Mouse (Mus musculus): ENCODE data around the gene Wnt2b. TPM values are rescaled to one million over a fixed set of nuclear protein-coding genes. Genes with fewer than 3 reads are reported as not detected.

Gene Wnt2b
- polyA plus RNA-seq (2012; ENCODE audit: insufficient read depth, insufficient read length, low replicate concordance, missing spikeins): not detected in 2 replicates

- peak within 1 kb of the TSS; percentile 40 for H3K4me3 ChIP-seq (ENCODE audit: insufficient read depth, low read depth, low read length)
- H3K27ac ChIP-seq (ENCODE audit: insufficient read depth, low read depth, low read length): no peak within 1 kb of the TSS
- TF ChIP-seq POLR2A (IDR thresholded peaks at IDR 0.05; ENCODE audit: insufficient read depth, low read depth, low read length) (no peak), CTCF (IDR thresholded peaks at IDR 0.05; ENCODE audit: insufficient read depth, low read depth, low read length) (no peak)
- peaks cover 14% of the 10 kb centered on the region for H3K4me1 ChIP-seq (ENCODE audit: control insufficient read depth, insufficient read depth, low read length)
- WGBS: under 1% methylated on average over 85 of the region's 87 CpGs
These were observed at the start of gene Wnt2b for GRCm38 (mm10) chr3:104961066-104962059. Gene Wnt2b (minus strand): TSS chr3:104961921.

- no peak overlapping the region for H3K4me3 ChIP-seq (ENCODE audit: insufficient read depth, low read depth, low read length)
- 92% methylated on average over 11 of the region's 11 CpGs for WGBS
- H3K27ac ChIP-seq (ENCODE audit: insufficient read depth, low read depth, low read length): no peak overlapping the region
- peaks cover under 1% of the 10 kb centered on the region; the same call in 1 of the 2 replicates for H3K4me1 ChIP-seq (ENCODE audit: control insufficient read depth, insufficient read depth, low read length)
- no peak for TF ChIP-seq POLR2A (IDR thresholded peaks at IDR 0.05; ENCODE audit: insufficient read depth, low read depth, low read length)
These were observed 49.1 kb upstream of the Wnt2b start for GRCm38 (mm10) chr3:105010681-105011339.

- H3K4me1 ChIP-seq (ENCODE audit: control insufficient read depth, insufficient read depth, low read length): peaks cover 15% of the 10 kb centered on the region
- H3K4me3 ChIP-seq (ENCODE audit: insufficient read depth, low read depth, low read length): no peak overlapping the region
- WGBS: 80% methylated on average over 9 of the region's 9 CpGs
- no peak overlapping the region for H3K27ac ChIP-seq (ENCODE audit: insufficient read depth, low read depth, low read length)
- TF ChIP-seq POLR2A (IDR thresholded peaks at IDR 0.05; ENCODE audit: insufficient read depth, low read depth, low read length): no peak
- TF ChIP-seq CTCF (IDR thresholded peaks at IDR 0.05; ENCODE audit: insufficient read depth, low read depth, low read length): no peak
These were observed 46.3 kb upstream of the Wnt2b start for GRCm38 (mm10) chr3:105008070-105008469.

GRCm38 (mm10) chr3:105006101-105006500, 44.4 kb upstream of the Wnt2b start:
- Histone ChIP-seq H3K4me3 (ENCODE audit: insufficient read depth, low read depth, low read length) (no peak overlapping the region), H3K27ac (ENCODE audit: insufficient read depth, low read depth, low read length) (no peak overlapping the region), H3K4me1 (ENCODE audit: control insufficient read depth, insufficient read depth, low read length) (peaks cover 18% of the 10 kb centered on the region)
- 79% methylated on average over 6 of the region's 6 CpGs for WGBS
- TF ChIP-seq CTCF (IDR thresholded peaks at IDR 0.05; ENCODE audit: insufficient read depth, low read depth, low read length) (no peak), POLR2A (IDR thresholded peaks at IDR 0.05; ENCODE audit: insufficient read depth, low read depth, low read length) (no peak)

- Histone ChIP-seq H3K27ac (ENCODE audit: insufficient read depth, low read depth, low read length) (no peak overlapping the region), H3K4me3 (ENCODE audit: insufficient read depth, low read depth, low read length) (no peak overlapping the region), H3K4me1 (ENCODE audit: control insufficient read depth, insufficient read depth, low read length) (peaks cover 18% of the 10 kb centered on the region)
- TF ChIP-seq POLR2A (IDR thresholded peaks at IDR 0.05; ENCODE audit: insufficient read depth, low read depth, low read length): no peak
- no peak for TF ChIP-seq CTCF (IDR thresholded peaks at IDR 0.05; ENCODE audit: insufficient read depth, low read depth, low read length)
- 76% methylated on average over 20 of the region's 20 CpGs for WGBS
These were observed 43.9 kb upstream of the Wnt2b start for GRCm38 (mm10) chr3:105005561-105006065.

GRCm38 (mm10) chr3:105005011-105005410, 43.3 kb upstream of the Wnt2b start:
- Histone ChIP-seq H3K4me1 (ENCODE audit: control insufficient read depth, insufficient read depth, low read length) (peaks cover 21% of the 10 kb centered on the region), H3K4me3 (ENCODE audit: insufficient read depth, low read depth, low read length) (no peak overlapping the region), H3K27ac (ENCODE audit: insufficient read depth, low read depth, low read length) (peak overlapping the region; percentile 27; the same call in 1 of the 2 replicates)
- WGBS: 82% methylated on average over 10 of the region's 10 CpGs
- TF ChIP-seq POLR2A (IDR thresholded peaks at IDR 0.05; ENCODE audit: insufficient read depth, low read depth, low read length): no peak
- TF ChIP-seq CTCF (IDR thresholded peaks at IDR 0.05; ENCODE audit: insufficient read depth, low read depth, low read length): no peak

- WGBS: 15% methylated on average over 14 of the region's 14 CpGs
- Histone ChIP-seq H3K4me1 (ENCODE audit: control insufficient read depth, insufficient read depth, low read length) (peaks cover 21% of the 10 kb centered on the region), H3K27ac (ENCODE audit: insufficient read depth, low read depth, low read length) (peak overlapping the region; percentile 24; the same call in 1 of the 2 replicates), H3K4me3 (ENCODE audit: insufficient read depth, low read depth, low read length) (no peak overlapping the region)
- TF ChIP-seq CTCF (IDR thresholded peaks at IDR 0.05; ENCODE audit: insufficient read depth, low read depth, low read length) (no peak), POLR2A (IDR thresholded peaks at IDR 0.05; ENCODE audit: insufficient read depth, low read depth, low read length) (no peak)
These were observed 42.3 kb upstream of the Wnt2b start for GRCm38 (mm10) chr3:105003960-105004463.

GRCm38 (mm10) chr3:105001374-105001773, 39.7 kb upstream of the Wnt2b start:
- 66% methylated on average over 6 of the region's 6 CpGs for WGBS
- peaks cover 21% of the 10 kb centered on the region for H3K4me1 ChIP-seq (ENCODE audit: control insufficient read depth, insufficient read depth, low read length)
- no peak overlapping the region; the same call in 1 of the 2 replicates for H3K27ac ChIP-seq (ENCODE audit: insufficient read depth, low read depth, low read length)

More at GRCm38 (mm10) chr3:105001374-105001773, 39.7 kb upstream of the Wnt2b start:
- TF ChIP-seq CTCF (IDR thresholded peaks at IDR 0.05; ENCODE audit: insufficient read depth, low read depth, low read length) (no peak), POLR2A (IDR thresholded peaks at IDR 0.05; ENCODE audit: insufficient read depth, low read depth, low read length) (no peak)
- H3K4me3 ChIP-seq (ENCODE audit: insufficient read depth, low read depth, low read length): no peak overlapping the region

All from olfactory bulb, adult 2 months (tissue).